Mouse (Mus musculus) small intestine, adult 2 months (tissue): ENCODE results near the gene Gm20388.

Experiments
- CTCF ChIP-seq: fragments of 200-500 bp; IDR thresholded peaks from 2 replicates; pipeline ENCODE4 v1.5.1; 2012; ENCODE audit warnings: low read depth, mild to moderate bottlenecking, control low read depth, inconsistent platforms, low read length, moderate library complexity, mixed read lengths; ENCODE audit not compliant: insufficient replicate concordance, insufficient read length; ENCODE audit errors: extremely low read depth
- POLR2A ChIP-seq: fragments of 200-500 bp; IDR thresholded peaks from 2 replicates; pipeline ENCODE4 v1.6.1; 2012; ENCODE audit warnings: low read depth, mild to moderate bottlenecking, control low read depth, inconsistent platforms, low read length, moderate library complexity

DNA sequence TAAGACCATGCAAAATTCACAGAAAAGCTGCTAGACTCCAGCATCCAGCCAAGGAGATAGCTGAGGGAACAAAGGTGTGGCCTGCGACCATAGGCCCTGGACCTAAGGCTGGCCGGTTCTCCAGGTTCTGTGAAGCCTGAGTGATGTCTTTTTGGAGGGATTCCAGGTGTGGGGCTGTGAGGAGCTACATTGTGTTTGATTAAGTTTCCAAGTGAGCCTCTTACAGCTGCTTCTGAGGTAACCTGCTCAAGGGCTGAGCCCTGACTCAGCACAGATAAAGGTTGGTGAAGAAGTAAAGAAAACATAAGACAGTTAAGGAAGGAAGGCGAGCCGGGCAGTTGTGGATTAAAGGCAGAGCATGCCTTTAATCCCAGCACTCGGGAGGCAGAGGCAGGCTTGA, 3591.6 kb downstream of the Gm20388 start:
- TF ChIP-seq POLR2A: no peak
- TF ChIP-seq CTCF: no peak
